In the genomic region with DNA sequence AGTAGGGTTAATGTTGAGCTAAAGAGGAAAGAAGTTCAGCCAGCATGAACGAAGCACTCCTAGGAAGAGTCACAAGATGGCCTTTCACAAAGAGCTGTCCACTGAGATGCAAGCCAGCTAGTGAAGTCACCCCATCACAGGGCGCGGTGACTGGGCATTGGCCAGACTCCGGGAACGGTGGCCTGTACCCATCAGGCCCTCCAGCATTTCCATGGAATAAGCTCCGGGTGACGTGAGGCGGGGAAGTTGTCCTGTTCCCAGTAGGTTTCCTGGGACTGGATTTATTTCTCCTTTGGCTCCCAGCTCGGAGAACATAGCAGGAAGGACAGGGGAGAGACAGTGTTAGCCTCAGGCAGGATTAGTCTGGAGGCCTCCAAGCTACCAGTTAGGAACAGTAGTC, we compare ENCODE assay signal across 12 mouse cellular contexts.
DNase-seq lines count a peak whose midpoint lies in the region; TF ChIP-seq lines count a peak whose summit lies in the region.
"Had no signal": no experiment of that assay in that cellular context is flagged by ENCODE, and none has a peak within 500 bp of the region (broad histone marks: within the 10 kb centered on the region; RNA-seq: fewer than 3 reads in every experiment).

No protein-coding gene starts in this region.

- no peaks in the 10 kb centered on the region for H3K9me3 ChIP-seq in heart, embryonic 10.5 days
- H3K9me3 ChIP-seq: midbrain, embryonic 13.5 days had no signal

- no peak for TF ChIP-seq CTCF in gastrocnemius, adult 2 months (IDR thresholded peaks at IDR 0.05)

- no peak overlapping the region for H3K27ac ChIP-seq in heart, embryonic 10.5 days
- H3K27ac ChIP-seq in gastrocnemius, adult 2 months = peak overlapping the region; percentile 78
- H3K27ac ChIP-seq: macrophage; midbrain, embryonic 13.5 days had no signal

- H3K36me3 ChIP-seq in heart, embryonic 10.5 days = no peaks in the 10 kb centered on the region
- H3K36me3 ChIP-seq: midbrain, embryonic 13.5 days had no signal

- peak; percentile 61 to 68 for DNase-seq in heart, adult 18-20 months
- no peak for DNase-seq in heart, embryonic 10.5 days (ENCODE audit: low spot score)
- peak; percentile 43 to 59 for DNase-seq in cerebellum, postnatal 25 days
- peak; percentile 83 for DNase-seq in gastrocnemius, adult 2 months
- DNase-seq in heart, postnatal 14 days = peak; percentile 58 to 62
- no peak for DNase-seq in B cell, adult 2 months
- DNase-seq in adrenal gland, postnatal 4 days (ENCODE audit: low spot score in 2 of 2) = no peak
- DNase-seq: kidney, adult 2 months; right cerebral cortex, postnatal 4 days had no signal

- intact Hi-C loops in gastrocnemius, adult 2 months (cut with DNase I) = no loop called here
- intact Hi-C loops in heart, postnatal 14 days (cut with DNase I) = no loop called here

- H3K27me3 ChIP-seq in heart, embryonic 10.5 days (ENCODE audit: insufficient read depth, poor library complexity, severe bottlenecking) = peaks cover 77% of the 10 kb centered on the region
- H3K27me3 ChIP-seq: CH12.LX; midbrain, embryonic 13.5 days had no signal

- H3K4me1 ChIP-seq in heart, embryonic 10.5 days = peaks cover 7% of the 10 kb centered on the region
- H3K4me1 ChIP-seq: midbrain, embryonic 13.5 days had no signal

- no peak overlapping the region for H3K4me3 ChIP-seq in heart, embryonic 10.5 days
- H3K4me3 ChIP-seq in gastrocnemius, adult 2 months = no peak overlapping the region
- H3K4me3 ChIP-seq: midbrain, embryonic 13.5 days had no signal

- 86% methylated on average over 9 of the region's 9 CpGs for WGBS in heart, embryonic 10.5 days

Comparison
In these comparisons a context has a peak if more than half of its experiments do, and no peak if none do; other contexts are left out.
1. DNase-seq: peak in heart, adult 18-20 months (2 of 2), cerebellum, postnatal 25 days (2 of 2), gastrocnemius, adult 2 months (single experiment) and heart, postnatal 14 days (2 of 2); none in heart, embryonic 10.5 days (single experiment), B cell, adult 2 months (0 of 2) and adrenal gland, postnatal 4 days (0 of 2).